Mouse (Mus musculus) intestine, embryonic 14.5 days (tissue): ENCODE results near the gene Mta2. TPM values are rescaled to one million over a fixed set of nuclear protein-coding genes. Genes with fewer than 3 reads are reported as not detected.

Experiments
- ATAC-seq: fragments of 200-750 bp; cut with Nextera tagmentation; replicated peaks from 2 replicates; pipeline ENCODE4 v1.8.0; 2017; ENCODE audit warnings: low read depth, moderate number of reproducible peaks, moderate TSS enrichment, moderate library complexity; ENCODE audit not compliant: low FRiP score, low TSS enrichment
- DNase-seq: peaks from one replicate; pipeline ENCODE4 v3.0.0-alpha.2; 2018; ENCODE audit warnings: low spot score
- H3K27ac ChIP-seq: fragments of 300-500 bp; sonication (generic); 2 replicates; pipeline ENCODE4 v1.5.1; 2014; ENCODE audit warnings: low read depth, mild to moderate bottlenecking, control low read depth
- H3K27me3 ChIP-seq: fragments of 300-500 bp; sonication (generic); replicated peaks from 2 replicates; pipeline ENCODE4 v1.6.1; 2014; ENCODE audit warnings: low read length, control low read depth; ENCODE audit not compliant: control insufficient read depth, insufficient read depth
- H3K36me3 ChIP-seq: fragments of 300-500 bp; sonication (generic); 2 replicates; pipeline ENCODE4 v1.6.1; 2014; ENCODE audit warnings: low read length, control low read depth; ENCODE audit not compliant: control insufficient read depth, insufficient read depth
- H3K4me1 ChIP-seq: fragments of 300-500 bp; sonication (generic); replicated peaks from 2 replicates; pipeline ENCODE4 v1.6.1; 2014; ENCODE audit warnings: low read length, control low read depth, mixed read lengths; ENCODE audit not compliant: control insufficient read depth, insufficient read depth
- H3K4me2 ChIP-seq: fragments of 300-500 bp; sonication (generic); 2 replicates; pipeline ENCODE4 v1.6.1; 2014; ENCODE audit warnings: low read length
- H3K4me3 ChIP-seq: fragments of 300-500 bp; sonication (generic); 2 replicates; pipeline ENCODE4 v1.5.1; 2014; ENCODE audit warnings: low read depth, low read length, control low read depth, mixed read lengths
- H3K9ac ChIP-seq: fragments of 300-500 bp; sonication (generic); 2 replicates; pipeline ENCODE4 v1.6.1; 2014; ENCODE audit warnings: mild to moderate bottlenecking, low read length
- H3K9me3 ChIP-seq: fragments of 300-500 bp; sonication (generic); 2 replicates; pipeline ENCODE4 v1.6.1; 2016; ENCODE audit warnings: low read length, control low read depth; ENCODE audit not compliant: control insufficient read depth
- WGBS: fragments of 180-500 bp; shearing (Covaris S2); extraction: QIAGEN DNeasy Blood & Tissue Kit; methylation state at CpG from one replicate; pipeline ENCODE4 v1.1.7; 2014; 5-methylcytosine and 5-hydroxymethylcytosine counted together
- polyA plus RNA-seq: library from polyadenylated mRNA; unstranded; fragments of >200 nt; fragmentation: Nextera tagmentation; extraction: Ambion mirVana; gene quantifications from 2 replicates; pipeline ENCODE4 v1.2.1, GENCODE M21; 2014

The Mta2 gene
- polyA plus RNA-seq, 1 experiment from 2014 or later, result 40.3 TPM

- Histone ChIP-seq H3K9me3 (no peaks in the 10 kb centered on the region), H3K4me2 (no peak overlapping the region), H3K4me1 (peaks cover 43% of the 10 kb centered on the region), H3K27ac (no peak overlapping the region), H3K9ac (no peak overlapping the region), H3K27me3 (no peaks in the 10 kb centered on the region), H3K36me3 (peaks cover 44% of the 10 kb centered on the region), H3K4me3 (no peak overlapping the region)
- DNase-seq (no peak), ATAC-seq (no peak)
- 83% methylated on average over 2 of the region's 2 CpGs for WGBS
Measured at GRCm38 (mm10) chr19:8981450-8982168, 39.9 kb downstream of the Mta2 start.

GRCm38 (mm10) chr19:8982303-8983149 is 40.9 kb downstream of the Mta2 start:
- DNase-seq, result no peak
- Histone ChIP-seq H3K27ac (peak overlapping the region; percentile 79), H3K4me3 (no peak overlapping the region), H3K27me3 (no peaks in the 10 kb centered on the region), H3K9me3 (no peaks in the 10 kb centered on the region), H3K4me1 (peaks cover 43% of the 10 kb centered on the region), H3K4me2 (no peak overlapping the region), H3K36me3 (peaks cover 35% of the 10 kb centered on the region), H3K9ac (no peak overlapping the region)
- WGBS, result 48% methylated on average over 5 of the region's 5 CpGs
- ATAC-seq, result 0 out of 2 replicates have a peak, but pooled peaks have one; percentile 28

- WGBS, result 26% methylated on average over 4 of the region's 4 CpGs
- no peaks in the 10 kb centered on the region for H3K9me3 ChIP-seq
- DNase-seq, result no peak
- H3K27me3 ChIP-seq, result no peaks in the 10 kb centered on the region
- peak overlapping the region; percentile 79 for H3K27ac ChIP-seq
- no peak overlapping the region for H3K4me3 ChIP-seq
- H3K9ac ChIP-seq, result no peak overlapping the region
- peak; percentile 52 for ATAC-seq
- peaks cover 49% of the 10 kb centered on the region for H3K4me1 ChIP-seq
- peaks cover 29% of the 10 kb centered on the region for H3K36me3 ChIP-seq
- no peak overlapping the region for H3K4me2 ChIP-seq
Measured at GRCm38 (mm10) chr19:8983150-8983650, 41.5 kb downstream of the Mta2 start.

- Histone ChIP-seq H3K36me3 (peaks cover 17% of the 10 kb centered on the region), H3K27ac (peak overlapping the region; percentile 79), H3K4me1 (peaks cover 56% of the 10 kb centered on the region), H3K9me3 (no peaks in the 10 kb centered on the region), H3K9ac (peak overlapping the region; percentile 25; the same call in 1 of the 2 replicates), H3K4me3 (no peak overlapping the region), H3K27me3 (no peaks in the 10 kb centered on the region), H3K4me2 (no peak overlapping the region)
- WGBS, result 15% methylated on average over 7 of the region's 7 CpGs
- DNase-seq, result peak; percentile 80
- ATAC-seq, result peak; percentile 8; the same call in 1 of the 2 replicates
Measured at GRCm38 (mm10) chr19:8984255-8984868, 42.7 kb downstream of the Mta2 start.

GRCm38 (mm10) chr19:8985891-8986290 is 44.2 kb downstream of the Mta2 start:
- Histone ChIP-seq H3K9me3 (no peaks in the 10 kb centered on the region), H3K4me1 (peaks cover 58% of the 10 kb centered on the region), H3K27me3 (no peaks in the 10 kb centered on the region), H3K4me3 (no peak overlapping the region), H3K9ac (no peak overlapping the region), H3K36me3 (peaks cover 2% of the 10 kb centered on the region; the same call in 1 of the 2 replicates), H3K4me2 (no peak overlapping the region), H3K27ac (no peak overlapping the region)
- WGBS, result 66% methylated on average over 5 of the region's 5 CpGs
- ATAC-seq (no peak), DNase-seq (no peak)

- Histone ChIP-seq H3K4me1 (peaks cover 61% of the 10 kb centered on the region), H3K4me2 (no peak overlapping the region), H3K36me3 (no peaks in the 10 kb centered on the region), H3K27ac (0 out of 2 replicates have a peak overlapping the region, but pooled peaks have one; percentile 5), H3K27me3 (no peaks in the 10 kb centered on the region), H3K9ac (no peak overlapping the region), H3K9me3 (no peaks in the 10 kb centered on the region), H3K4me3 (no peak overlapping the region; the same call in 1 of the 2 replicates)
- WGBS, result 32% methylated on average over 2 of the region's 2 CpGs
- no peak for ATAC-seq
- no peak for DNase-seq
Measured at GRCm38 (mm10) chr19:8987816-8988215, 46.1 kb downstream of the Mta2 start.

GRCm38 (mm10) chr19:8988346-8989065 is 46.8 kb downstream of the Mta2 start:
- H3K4me3 ChIP-seq, result peak overlapping the region; percentile 75
- no peaks in the 10 kb centered on the region for H3K36me3 ChIP-seq
- H3K27me3 ChIP-seq, result no peaks in the 10 kb centered on the region
- peak overlapping the region; percentile 68 for H3K4me2 ChIP-seq
- H3K9ac ChIP-seq, result peak overlapping the region; percentile 82
- no peaks in the 10 kb centered on the region for H3K9me3 ChIP-seq
- no peak for DNase-seq
- peaks cover 61% of the 10 kb centered on the region for H3K4me1 ChIP-seq
- peak overlapping the region; percentile 93 for H3K27ac ChIP-seq
- no peak for ATAC-seq
- WGBS, result 22% methylated on average over 15 of the region's 15 CpGs
